Comparison of ENCODE assay signal across 9 mouse cellular contexts in the genomic region with DNA sequence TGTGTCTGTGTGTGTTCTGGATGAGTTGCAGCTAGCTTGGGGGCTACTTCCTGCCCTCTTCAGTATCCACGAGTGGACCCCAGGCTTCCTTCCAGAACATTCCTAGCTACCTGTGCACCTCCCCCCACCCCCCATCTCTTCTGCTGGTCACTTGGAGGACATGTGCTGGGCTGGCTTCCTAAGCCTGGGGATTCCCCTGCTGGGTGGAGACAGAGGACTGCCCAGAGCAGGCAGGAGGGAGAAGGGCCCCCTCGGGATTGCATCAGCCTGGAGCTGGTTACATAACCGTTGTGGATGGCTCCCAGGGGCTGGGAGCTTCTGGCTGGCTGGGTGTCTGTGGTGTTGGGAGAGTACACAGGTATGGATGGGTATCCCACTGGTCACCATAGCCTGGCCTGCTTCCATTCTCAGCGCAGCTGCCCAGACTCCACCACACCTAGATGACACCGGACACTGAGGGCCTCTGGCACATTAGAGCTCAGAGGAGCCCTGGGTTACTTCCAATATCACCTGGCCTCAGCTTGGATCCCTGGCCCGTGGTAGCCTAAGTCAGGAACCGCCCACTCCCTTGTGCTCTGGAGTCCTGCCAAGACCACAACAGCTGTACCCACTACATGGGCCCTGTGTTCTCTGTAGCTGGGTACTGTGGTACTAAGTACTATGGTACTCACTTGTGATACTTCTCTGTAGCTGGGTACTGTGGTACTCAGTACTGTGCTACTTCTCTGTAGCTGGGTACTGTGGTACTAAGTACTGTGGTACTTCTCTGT. TPM values are rescaled to one million over a fixed set of nuclear protein-coding genes. Genes with fewer than 3 reads are reported as not detected.
DNase-seq lines count a peak whose midpoint lies in the region; ATAC-seq and TF ChIP-seq lines count a peak whose summit lies in the region.
"Had no signal": no experiment of that assay in that cellular context is flagged by ENCODE, and none has a peak within 500 bp of the region (broad histone marks: within the 10 kb centered on the region; RNA-seq: fewer than 3 reads in every experiment).

No protein-coding gene starts in this region.

- no peak for TF ChIP-seq POLR2A in ES-Bruce4 (IDR thresholded peaks at IDR 0.05; ENCODE audit: insufficient read depth, low read length)
- no peak for TF ChIP-seq POLR2A in lung, adult 2 months (IDR thresholded peaks at IDR 0.05; ENCODE audit: borderline replicate concordance, extremely low read depth, low read depth, low read length)

- H3K36me3 ChIP-seq in heart, embryonic 10.5 days: no peaks in the 10 kb centered on the region
- no peaks in the 10 kb centered on the region for H3K36me3 ChIP-seq in ES-Bruce4 (ENCODE audit: control insufficient read depth, insufficient read depth, low read length, poor library complexity, severe bottlenecking)
- H3K36me3 ChIP-seq in stomach, embryonic 16.5 days (ENCODE audit: control insufficient read depth, insufficient read depth, low read length): no peaks in the 10 kb centered on the region
- H3K36me3 ChIP-seq in midbrain, embryonic 11.5 days (ENCODE audit: control insufficient read depth, insufficient read depth, low read length): no peaks in the 10 kb centered on the region

- H3K27ac ChIP-seq in heart, embryonic 10.5 days: no peak overlapping the region
- H3K27ac ChIP-seq in ES-Bruce4 (ENCODE audit: insufficient read depth, low read length): no peak overlapping the region
- H3K27ac ChIP-seq in stomach, embryonic 16.5 days (ENCODE audit: low read length): no peak overlapping the region
- H3K27ac ChIP-seq in midbrain, embryonic 11.5 days (ENCODE audit: low read depth, low read length): no peak overlapping the region

- 0 out of 2 replicates have a peak, but pooled peaks have one; percentile 13 for TF ChIP-seq EP300 in ES-Bruce4 (IDR thresholded peaks at IDR 0.05; ENCODE audit: insufficient read depth, low read depth, low read length)

- no peak overlapping the region for H3K4me2 ChIP-seq in stomach, embryonic 16.5 days (ENCODE audit: low read depth, low read length)
- no peak overlapping the region for H3K4me2 ChIP-seq in midbrain, embryonic 11.5 days

- WGBS in heart, embryonic 10.5 days: 50% methylated on average over 7 of the region's 7 CpGs
- WGBS in lung, adult 2 months: 29% methylated on average over 7 of the region's 7 CpGs
- 37% methylated on average over 7 of the region's 7 CpGs for WGBS in stomach, embryonic 16.5 days
- WGBS in midbrain, embryonic 11.5 days: 64% methylated on average over 7 of the region's 7 CpGs

- H3K4me1 ChIP-seq in heart, embryonic 10.5 days: peaks cover 43% of the 10 kb centered on the region
- H3K4me1 ChIP-seq in ES-Bruce4 (ENCODE audit: control insufficient read depth, insufficient read depth, low read length): peaks cover 21% of the 10 kb centered on the region
- peaks cover 7% of the 10 kb centered on the region; the same call in 1 of the 2 replicates for H3K4me1 ChIP-seq in lung, adult 2 months (ENCODE audit: control insufficient read depth, insufficient read depth, low read length)
- H3K4me1 ChIP-seq in stomach, embryonic 16.5 days (ENCODE audit: control insufficient read depth, insufficient read depth, low read length): peaks cover 11% of the 10 kb centered on the region; the same call in 1 of the 2 replicates
- H3K4me1 ChIP-seq in midbrain, embryonic 11.5 days (ENCODE audit: control insufficient read depth, insufficient read depth, low read length): peaks cover 3% of the 10 kb centered on the region; the same call in 1 of the 2 replicates

- ATAC-seq in granulocyte monocyte progenitor cell, adult 5-6 weeks (replicated peaks; ENCODE audit: poor library complexity, severe bottlenecking): peak; percentile 74
- ATAC-seq in stomach, embryonic 16.5 days (ENCODE audit: insufficient read depth, low FRiP score): peak; percentile 26; the same call in 1 of the 2 replicates
- ATAC-seq in midbrain, embryonic 11.5 days (ENCODE audit: low FRiP score): no peak

- no peaks in the 10 kb centered on the region for H3K9me3 ChIP-seq in heart, embryonic 10.5 days
- H3K9me3 ChIP-seq in ES-Bruce4 (replicated peaks; ENCODE audit: control insufficient read depth, insufficient read depth, low read length, poor library complexity, severe bottlenecking): no peaks in the 10 kb centered on the region
- H3K9me3 ChIP-seq in stomach, embryonic 16.5 days (replicated peaks; ENCODE audit: control insufficient read depth, low read length): no peaks in the 10 kb centered on the region
- no peaks in the 10 kb centered on the region for H3K9me3 ChIP-seq in midbrain, embryonic 11.5 days (ENCODE audit: control insufficient read depth, low read length)

- H3K27me3 ChIP-seq in heart, embryonic 10.5 days (ENCODE audit: insufficient read depth, poor library complexity, severe bottlenecking): peaks cover 80% of the 10 kb centered on the region
- no peaks in the 10 kb centered on the region for H3K27me3 ChIP-seq in ES-Bruce4 (ENCODE audit: control insufficient read depth, insufficient read depth, low read length, poor library complexity, severe bottlenecking)
- peaks cover 10% of the 10 kb centered on the region for H3K27me3 ChIP-seq in stomach, embryonic 16.5 days (ENCODE audit: control insufficient read depth, insufficient read depth, low read length)
- H3K27me3 ChIP-seq in midbrain, embryonic 11.5 days (ENCODE audit: control insufficient read depth, insufficient read depth, low read length): peaks cover 13% of the 10 kb centered on the region

- no peak overlapping the region for H3K9ac ChIP-seq in ES-Bruce4 (ENCODE audit: low read depth, poor library complexity, severe bottlenecking)
- 0 out of 2 replicates have a peak overlapping the region, but pooled peaks have one; percentile 11 for H3K9ac ChIP-seq in stomach, embryonic 16.5 days (ENCODE audit: low read length)
- no peak overlapping the region for H3K9ac ChIP-seq in midbrain, embryonic 11.5 days (ENCODE audit: low read length)

- TF ChIP-seq CTCF in ES-Bruce4 (IDR thresholded peaks at IDR 0.05; ENCODE audit: low read depth, low read length): no peak
- TF ChIP-seq CTCF in lung, adult 2 months (IDR thresholded peaks at IDR 0.05; ENCODE audit: insufficient read depth, low read length): no peak

- H3K4me3 ChIP-seq in heart, embryonic 10.5 days: no peak overlapping the region
- no peak overlapping the region for H3K4me3 ChIP-seq in ES-Bruce4 (ENCODE audit: low read depth, low read length)
- no peak overlapping the region for H3K4me3 ChIP-seq in lung, adult 2 months (replicated peaks; ENCODE audit: extremely low read depth, low read depth, low read length)
- H3K4me3 ChIP-seq in stomach, embryonic 16.5 days (replicated peaks; ENCODE audit: low read length): no peak overlapping the region
- no peak overlapping the region for H3K4me3 ChIP-seq in midbrain, embryonic 11.5 days (ENCODE audit: low read depth, low read length)

- DNase-seq in heart, adult 18-20 months: peak; percentile 63 to 79
- DNase-seq in heart, embryonic 10.5 days (ENCODE audit: low spot score): no peak
- peak; percentile 57 for DNase-seq in lung, adult 2 months
- no peak for DNase-seq in midbrain, embryonic 11.5 days (ENCODE audit: low spot score, missing footprints)
- no peak for DNase-seq in thymus, adult 18-20 months

RNA-seq across cellular contexts. Expression of a gene that starts 6.9 kb away (rescaled TPM):
- total RNA-seq in heart, adult 18-20 months (2021): under 1 TPM; 0.20 to 0.36 TPM
- 0.02 TPM in 1 of 2 replicates, not detected in the other for polyA plus RNA-seq in heart, embryonic 10.5 days (2016; fragmentation: Nextera tagmentation; extraction: Ambion mirVana)
- 5.4 and 5.8 TPM in 2 replicates for polyA plus RNA-seq in ES-Bruce4 (2011; ENCODE audit: insufficient read depth, insufficient read length, low read depth, missing spikeins)
- not detected in 2 replicates for total RNA-seq in granulocyte monocyte progenitor cell, adult 5-6 weeks (2014; fragmentation: Nextera tagmentation)
- total RNA-seq in granulocyte monocyte progenitor cell, adult 5-6 weeks (2017): 0.04 TPM in 1 of 2 replicates, not detected in the other
- polyA plus RNA-seq in lung, adult 2 months (2012; rRNA removed): 0.85 and 0.99 TPM in 2 replicates
- polyA plus RNA-seq in stomach, embryonic 16.5 days (2015; fragmentation: Nextera tagmentation; extraction: Ambion mirVana): 0.84 and 0.95 TPM in 2 replicates
- 0.56 and 0.66 TPM in 2 replicates for polyA plus RNA-seq in midbrain, embryonic 11.5 days (2014; fragmentation: Nextera tagmentation; extraction: Ambion mirVana)
- polyA plus RNA-seq: liver, adult 2 months had no signal

RNA-seq across cellular contexts. Expression of a gene that starts 19.8 kb away (rescaled TPM):
- 100 to 1,000 TPM; 275 to 290 TPM for total RNA-seq in heart, adult 18-20 months (2021)
- 261 and 301 TPM in 2 replicates for polyA plus RNA-seq in heart, embryonic 10.5 days (2016; fragmentation: Nextera tagmentation; extraction: Ambion mirVana)
- polyA plus RNA-seq in ES-Bruce4 (2011; ENCODE audit: insufficient read depth, insufficient read length, low read depth, missing spikeins): 1,917 and 1,978 TPM in 2 replicates
- 1,942 and 1,984 TPM in 2 replicates for total RNA-seq in granulocyte monocyte progenitor cell, adult 5-6 weeks (2014; fragmentation: Nextera tagmentation)
- 2,435 and 2,975 TPM in 2 replicates for total RNA-seq in granulocyte monocyte progenitor cell, adult 5-6 weeks (2017)
- polyA plus RNA-seq in lung, adult 2 months (2012; rRNA removed): 20.3 and 43.0 TPM in 2 replicates
- 303 and 377 TPM in 2 replicates for polyA plus RNA-seq in stomach, embryonic 16.5 days (2015; fragmentation: Nextera tagmentation; extraction: Ambion mirVana)
- polyA plus RNA-seq in midbrain, embryonic 11.5 days (2014; fragmentation: Nextera tagmentation; extraction: Ambion mirVana): 357 and 368 TPM in 2 replicates

RNA-seq across cellular contexts. Expression of a gene that starts 26.5 kb away (rescaled TPM):
- 10 to 100 TPM; 38.8 to 46.0 TPM for total RNA-seq in heart, adult 18-20 months (2021)
- 19.1 and 39.9 TPM in 2 replicates for polyA plus RNA-seq in heart, embryonic 10.5 days (2016; fragmentation: Nextera tagmentation; extraction: Ambion mirVana)
- polyA plus RNA-seq in ES-Bruce4 (2011; ENCODE audit: insufficient read depth, insufficient read length, low read depth, missing spikeins): 3.2 and 4.2 TPM in 2 replicates
- total RNA-seq in granulocyte monocyte progenitor cell, adult 5-6 weeks (2014; fragmentation: Nextera tagmentation): not detected in 2 replicates
- total RNA-seq in granulocyte monocyte progenitor cell, adult 5-6 weeks (2017): not detected in 2 replicates
- 5.8 and 5.9 TPM in 2 replicates for polyA plus RNA-seq in lung, adult 2 months (2012; rRNA removed)
- polyA plus RNA-seq in stomach, embryonic 16.5 days (2015; fragmentation: Nextera tagmentation; extraction: Ambion mirVana): 0.66 and 0.84 TPM in 2 replicates
- polyA plus RNA-seq in midbrain, embryonic 11.5 days (2014; fragmentation: Nextera tagmentation; extraction: Ambion mirVana): 1.1 and 1.7 TPM in 2 replicates
- total RNA-seq: liver, adult 2 months had no signal

RNA-seq across cellular contexts. Expression of a gene that starts 48.3 kb away (rescaled TPM):
- total RNA-seq in heart, adult 18-20 months (2021): 10 to 100 TPM; 25.7 to 32.2 TPM
- 23.1 and 27.4 TPM in 2 replicates for polyA plus RNA-seq in heart, embryonic 10.5 days (2016; fragmentation: Nextera tagmentation; extraction: Ambion mirVana)
- polyA plus RNA-seq in ES-Bruce4 (2011; ENCODE audit: insufficient read depth, insufficient read length, low read depth, missing spikeins): 21.4 and 22.8 TPM in 2 replicates
- total RNA-seq in granulocyte monocyte progenitor cell, adult 5-6 weeks (2014; fragmentation: Nextera tagmentation): 14.3 and 17.9 TPM in 2 replicates
- total RNA-seq in granulocyte monocyte progenitor cell, adult 5-6 weeks (2017): 13.0 and 13.9 TPM in 2 replicates
- 32.2 and 36.4 TPM in 2 replicates for polyA plus RNA-seq in lung, adult 2 months (2012; rRNA removed)
- 20.1 and 20.8 TPM in 2 replicates for polyA plus RNA-seq in stomach, embryonic 16.5 days (2015; fragmentation: Nextera tagmentation; extraction: Ambion mirVana)
- polyA plus RNA-seq in midbrain, embryonic 11.5 days (2014; fragmentation: Nextera tagmentation; extraction: Ambion mirVana): 18.1 and 19.8 TPM in 2 replicates

RNA-seq across cellular contexts. Expression of a gene that starts 53.8 kb away (rescaled TPM):
- not detected for total RNA-seq in heart, adult 18-20 months (2021)
- polyA plus RNA-seq in heart, embryonic 10.5 days (2016; fragmentation: Nextera tagmentation; extraction: Ambion mirVana): not detected in 2 replicates
- polyA plus RNA-seq in ES-Bruce4 (2011; ENCODE audit: insufficient read depth, insufficient read length, low read depth, missing spikeins): not detected in 2 replicates
- not detected in 2 replicates for total RNA-seq in granulocyte monocyte progenitor cell, adult 5-6 weeks (2014; fragmentation: Nextera tagmentation)
- total RNA-seq in granulocyte monocyte progenitor cell, adult 5-6 weeks (2017): not detected in 2 replicates
- 0.09 TPM in 1 of 2 replicates, not detected in the other for polyA plus RNA-seq in lung, adult 2 months (2012; rRNA removed)
- polyA plus RNA-seq in stomach, embryonic 16.5 days (2015; fragmentation: Nextera tagmentation; extraction: Ambion mirVana): not detected in 2 replicates
- 8.6 and 12.6 TPM in 2 replicates for polyA plus RNA-seq in midbrain, embryonic 11.5 days (2014; fragmentation: Nextera tagmentation; extraction: Ambion mirVana)
- total RNA-seq: liver, adult 2 months had no signal
- polyA plus RNA-seq: liver, adult 2 months had no signal

Comparison
In these comparisons a context has a peak if more than half of its experiments do, and no peak if none do; other contexts are left out.
1. DNase-seq: peak in heart, adult 18-20 months (2 of 2) and lung, adult 2 months (single experiment); none in heart, embryonic 10.5 days (single experiment), midbrain, embryonic 11.5 days (single experiment) and thymus, adult 18-20 months (0 of 2).